Mouse (Mus musculus): ENCODE results near the gene Sarnp.

- no peak for TF ChIP-seq CTCF (IDR thresholded peaks at IDR 0.05; ENCODE audit: low read depth)
- no peak for TF ChIP-seq EP300 (IDR thresholded peaks at IDR 0.05; ENCODE audit: low read depth)
Observed at GRCm38 (mm10) chr10:128798676-128799075, 18.5 kb upstream of the Sarnp start.

Measured in heart, postnatal 0 days (tissue).